Mouse (Mus musculus): ENCODE results near the gene Pitpnc1.

The Pitpnc1 gene

GRCm38 (mm10) chr11:107466611-107467391 is 3.7 kb downstream of the Pitpnc1 start:
- DNase-seq: no peak

- DNase-seq: no peak
Measured at GRCm38 (mm10) chr11:107465969-107466368, 4.5 kb downstream of the Pitpnc1 start.

GRCm38 (mm10) chr11:107465041-107465440 is 5.5 kb downstream of the Pitpnc1 start:
- no peak for DNase-seq

- no peak for DNase-seq
Measured at GRCm38 (mm10) chr11:107464141-107464540, 6.4 kb downstream of the Pitpnc1 start.

- no peak for DNase-seq
Measured at GRCm38 (mm10) chr11:107463251-107463681, 7.2 kb downstream of the Pitpnc1 start.

- no peak for DNase-seq
Measured at GRCm38 (mm10) chr11:107462478-107462877, 8.0 kb downstream of the Pitpnc1 start.

DNA sequence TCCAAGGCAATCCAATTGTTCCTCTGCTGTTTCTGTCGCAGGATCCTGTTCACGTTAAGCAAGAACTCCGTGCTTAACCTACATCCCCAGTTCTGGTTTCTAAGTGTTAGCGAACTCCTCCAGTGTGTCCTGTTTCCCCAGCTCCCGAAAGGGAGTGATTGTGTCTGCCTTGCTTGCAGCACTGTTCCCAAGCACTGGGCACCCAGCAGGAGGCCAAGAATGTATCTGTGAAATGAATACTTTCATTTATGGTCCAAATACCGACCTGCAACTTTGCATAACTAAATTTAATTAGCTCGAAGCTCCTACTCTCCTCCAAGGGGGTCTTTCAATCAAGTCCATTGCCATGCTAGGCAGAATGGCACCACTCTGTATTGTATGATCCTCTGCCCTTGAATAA is 10.7 kb downstream of the Pitpnc1 start:
- no peak for DNase-seq

DNA sequence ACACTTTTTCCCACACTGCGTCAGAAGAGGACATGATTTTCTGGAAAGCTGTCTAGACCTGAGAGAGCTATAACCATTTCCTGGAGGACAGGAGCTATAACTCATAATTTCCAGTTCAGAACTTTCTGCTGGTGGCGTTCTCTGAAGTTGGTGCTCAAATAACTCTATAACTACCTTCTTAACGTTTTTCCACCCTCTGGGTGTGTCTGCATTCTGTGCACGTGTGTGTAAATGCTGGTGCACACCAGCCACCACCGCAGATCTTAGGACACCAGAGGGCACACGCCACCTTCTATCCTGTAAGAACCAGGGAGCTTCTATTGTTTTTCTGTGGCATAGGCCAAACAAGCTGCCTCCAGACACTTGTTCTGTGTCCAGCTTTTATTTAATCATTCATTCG is 11.5 kb downstream of the Pitpnc1 start:
- DNase-seq: no peak

GRCm38 (mm10) chr11:107458286-107458685 is 12.2 kb downstream of the Pitpnc1 start:
- no peak for DNase-seq

GRCm38 (mm10) chr11:107457282-107457681 is 13.2 kb downstream of the Pitpnc1 start:
- DNase-seq: no peak

DNA sequence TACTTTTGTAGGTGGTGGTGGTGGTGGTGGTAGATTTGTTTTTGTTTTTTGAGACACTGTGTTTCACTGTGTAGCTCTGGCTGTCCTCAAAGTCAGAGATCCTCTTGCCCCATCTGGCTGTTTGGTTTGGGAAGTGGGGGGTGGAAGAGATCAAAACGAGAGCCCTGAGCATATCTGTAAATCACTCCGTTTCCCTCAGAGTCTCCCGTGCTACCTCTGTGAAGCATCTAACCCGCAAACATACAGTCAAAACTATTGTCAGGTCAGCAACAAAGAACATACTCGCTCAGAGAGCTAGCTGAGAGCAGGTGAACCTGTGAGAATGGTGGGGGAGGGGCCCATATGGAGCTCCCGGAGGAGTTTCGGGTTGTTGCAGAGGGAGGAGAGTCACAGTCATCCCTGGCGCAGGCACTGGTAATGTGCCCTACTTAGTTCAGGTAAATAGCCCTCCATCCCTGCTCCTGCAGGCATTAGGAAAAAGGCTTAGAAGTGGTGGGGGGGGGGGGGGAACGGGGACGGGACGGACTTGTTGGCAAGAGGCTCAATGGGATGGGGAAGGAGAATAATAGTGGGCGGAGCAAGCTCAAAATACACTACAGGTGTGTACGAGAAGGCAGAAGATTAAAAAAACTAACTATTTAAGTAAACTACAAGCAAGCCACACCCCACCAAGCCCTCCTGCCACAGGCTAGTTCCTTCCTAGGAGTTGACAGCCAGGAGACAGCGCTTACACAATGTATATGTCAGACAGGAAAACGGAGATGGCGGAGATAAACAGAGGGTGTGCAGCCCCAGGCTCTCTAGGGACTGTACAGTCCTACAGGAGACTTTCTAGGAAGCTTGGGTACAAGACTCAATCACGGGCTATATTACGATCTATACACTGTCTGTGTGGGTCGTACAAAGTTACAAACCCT is 15.7 kb downstream of the Pitpnc1 start:
- no peak for DNase-seq

DNA sequence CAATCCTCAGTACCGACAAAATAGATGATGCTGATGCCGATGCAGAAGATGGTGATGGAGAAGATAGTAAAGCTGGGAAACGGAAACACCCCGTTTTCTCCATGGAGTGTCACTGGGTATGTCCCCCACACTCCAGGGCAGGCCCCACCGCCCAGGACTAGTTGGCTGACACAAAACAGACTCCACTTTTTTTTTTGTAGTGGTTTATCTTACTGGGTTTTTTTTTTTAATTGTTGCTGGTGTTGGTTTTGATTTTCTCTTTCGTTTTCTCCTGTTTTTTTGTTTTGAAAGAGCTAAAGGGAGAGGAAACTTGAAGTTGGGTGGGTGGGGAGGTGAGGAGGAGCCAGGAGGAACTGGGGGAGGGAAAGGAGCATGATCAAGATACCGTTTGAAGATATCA is 18.4 kb downstream of the Pitpnc1 start:
- DNase-seq: no peak

DNA sequence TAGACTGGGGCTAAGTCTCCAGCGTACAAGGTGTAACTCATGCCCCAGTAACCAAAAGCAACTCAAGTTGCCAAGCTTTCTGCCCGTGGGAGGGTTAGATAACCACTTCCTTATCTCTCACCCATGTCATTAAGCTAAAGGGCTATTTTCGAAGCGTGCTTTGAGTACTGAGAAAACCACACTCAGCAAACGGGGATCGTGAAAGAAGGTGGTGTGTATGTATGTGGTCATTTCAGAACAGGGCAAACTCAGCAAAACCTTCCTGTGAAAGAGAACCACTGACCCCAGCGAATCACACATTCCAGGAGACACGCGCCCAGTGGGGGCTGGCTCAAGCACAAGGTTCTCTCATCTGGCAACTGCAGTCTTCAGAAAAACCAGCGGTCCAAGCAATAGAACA is 19.4 kb downstream of the Pitpnc1 start:
- DNase-seq: no peak

DNA sequence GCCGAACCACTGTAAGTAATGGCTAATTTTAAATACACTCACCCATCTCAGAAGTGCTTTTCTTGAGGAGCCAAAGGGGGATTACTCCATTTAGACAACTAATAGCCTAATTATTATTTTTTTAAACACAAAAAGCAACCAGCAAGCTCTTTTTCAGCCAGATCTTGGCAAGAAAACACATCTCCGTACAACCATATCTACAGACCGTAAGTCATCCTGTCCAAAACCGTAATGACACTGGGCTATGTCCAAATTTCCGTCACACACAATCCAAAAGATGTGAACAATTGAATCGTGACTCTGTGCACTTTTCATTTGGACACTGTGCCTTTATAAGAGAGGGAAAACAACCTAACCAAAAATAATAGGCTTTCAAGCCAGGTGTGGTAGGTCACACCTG is 20.4 kb downstream of the Pitpnc1 start:
- DNase-seq: no peak

DNA sequence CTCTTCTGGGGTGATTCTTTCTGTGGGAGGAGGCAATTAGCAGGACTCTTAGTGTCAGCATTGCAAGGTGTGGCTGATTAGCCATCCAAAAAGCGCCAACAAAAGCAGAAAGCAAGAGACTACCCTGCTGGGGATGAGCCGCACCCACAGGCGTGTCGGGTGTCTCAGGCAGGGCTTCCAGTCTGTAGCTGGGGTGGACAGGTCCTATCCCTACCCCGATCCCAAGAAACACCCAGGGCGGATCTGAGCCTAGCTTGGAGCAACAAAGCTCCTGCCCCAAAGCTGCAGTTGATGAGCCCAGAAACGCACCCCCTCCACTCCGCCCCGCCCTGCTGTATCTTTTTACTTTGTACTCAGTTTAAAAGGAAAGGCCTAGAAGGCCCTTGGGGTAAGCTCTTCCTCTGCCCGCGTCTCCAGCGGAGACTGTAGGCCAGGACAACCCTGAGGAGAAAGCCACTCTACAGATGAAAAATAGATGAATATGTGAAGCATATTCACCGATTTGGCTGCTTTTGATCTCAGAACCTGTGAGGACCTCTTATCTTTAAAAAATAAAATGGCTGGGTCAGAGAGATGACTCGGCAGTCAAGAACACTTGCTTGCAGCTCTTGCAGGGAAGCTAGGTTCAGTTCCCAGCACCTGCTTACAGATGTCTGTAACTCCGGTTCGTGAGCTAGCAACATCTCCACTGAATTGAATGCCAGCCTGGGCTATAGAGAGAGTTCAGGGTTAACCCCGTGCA is 21.2 kb downstream of the Pitpnc1 start:
- DNase-seq: no peak

DNA sequence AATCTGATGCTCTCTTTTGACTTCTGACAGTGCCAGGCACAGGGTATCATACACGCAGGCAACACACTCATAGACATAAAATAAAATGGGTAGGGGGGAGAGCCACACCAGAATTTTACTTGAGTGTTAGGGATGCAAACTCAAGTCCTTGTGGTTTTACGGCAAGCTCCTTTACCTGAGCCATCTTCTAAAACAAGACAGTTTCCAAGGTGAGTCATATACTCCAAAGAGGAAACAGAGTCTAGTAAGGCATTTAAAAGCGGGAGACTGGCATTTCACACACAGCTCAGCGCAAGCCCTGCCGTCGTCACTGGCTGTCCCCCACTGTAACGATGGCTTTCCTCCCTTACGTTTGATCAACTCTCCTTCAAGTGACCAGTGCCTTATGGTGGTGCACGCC is 22.6 kb downstream of the Pitpnc1 start:
- DNase-seq: no peak

DNA sequence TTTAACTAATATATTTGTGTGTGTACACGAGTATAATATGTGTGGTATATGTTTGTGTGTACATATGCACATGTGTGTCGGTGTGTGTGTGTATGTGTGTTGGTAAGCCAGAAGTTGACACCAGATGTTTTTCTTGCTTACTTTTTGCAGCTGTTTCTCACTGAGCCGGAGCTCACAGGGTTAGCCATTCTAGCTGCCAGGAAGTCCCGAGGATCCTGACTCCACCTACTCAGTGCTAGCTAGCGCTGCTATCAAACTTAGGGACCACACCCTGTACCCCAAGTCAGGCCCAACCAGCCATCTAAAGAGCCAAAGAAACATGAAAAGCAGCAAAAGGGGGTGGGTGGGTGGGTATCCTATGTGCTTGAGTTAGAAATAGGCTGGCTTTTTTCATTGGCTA is 23.1 kb downstream of the Pitpnc1 start:
- no peak for DNase-seq

- DNase-seq: no peak
Measured at GRCm38 (mm10) chr11:107446650-107447049, 23.8 kb downstream of the Pitpnc1 start.

- peak; percentile 60 for DNase-seq
Measured at GRCm38 (mm10) chr11:107445683-107446082, 24.8 kb downstream of the Pitpnc1 start.

DNA sequence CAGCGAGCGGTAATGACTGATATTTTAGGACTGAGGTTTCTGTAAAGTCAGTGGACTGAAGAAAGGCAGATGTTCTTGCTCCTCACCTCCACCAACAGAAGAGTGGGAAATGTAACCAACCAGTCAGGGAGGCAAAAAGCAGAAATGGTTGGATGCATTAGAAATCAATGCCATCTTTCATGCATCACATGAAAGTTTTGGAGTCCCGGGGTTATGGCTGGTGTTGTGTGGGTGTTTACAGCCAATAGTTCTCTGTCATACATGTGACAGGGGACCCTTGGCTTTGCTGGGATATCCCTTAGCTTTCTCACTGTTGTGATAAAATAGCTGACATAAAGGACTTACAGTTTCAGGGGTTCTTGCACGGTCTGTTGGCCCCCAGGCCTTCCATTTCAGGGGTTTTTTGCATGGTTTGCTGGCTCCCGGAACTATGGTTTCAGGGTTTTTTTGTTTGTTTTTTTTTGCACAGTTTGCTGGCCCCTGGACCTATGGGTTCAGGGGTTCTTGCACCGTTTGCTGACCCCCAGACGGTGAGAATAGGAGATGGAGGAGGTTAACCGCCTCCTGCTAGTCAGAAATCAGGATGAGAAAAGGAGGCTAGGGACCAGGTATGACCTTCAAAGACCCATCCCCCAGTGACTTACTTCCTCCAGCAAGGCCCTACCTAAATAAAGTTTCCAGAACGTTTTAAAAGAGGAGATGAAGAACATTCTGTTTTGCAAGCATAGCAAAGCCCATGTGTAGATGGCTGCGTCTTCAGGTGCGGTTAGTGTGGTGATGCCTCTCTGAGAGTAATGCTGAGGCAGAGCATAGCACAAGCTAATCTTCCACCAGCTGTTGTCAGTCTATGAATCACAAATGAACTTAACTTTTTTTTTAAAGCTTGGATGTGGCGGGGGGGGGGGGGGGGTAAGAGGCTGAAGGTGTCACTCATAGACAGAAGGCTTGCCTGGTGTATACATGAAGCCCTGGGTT is 27.1 kb downstream of the Pitpnc1 start:
- DNase-seq: no peak

DNA sequence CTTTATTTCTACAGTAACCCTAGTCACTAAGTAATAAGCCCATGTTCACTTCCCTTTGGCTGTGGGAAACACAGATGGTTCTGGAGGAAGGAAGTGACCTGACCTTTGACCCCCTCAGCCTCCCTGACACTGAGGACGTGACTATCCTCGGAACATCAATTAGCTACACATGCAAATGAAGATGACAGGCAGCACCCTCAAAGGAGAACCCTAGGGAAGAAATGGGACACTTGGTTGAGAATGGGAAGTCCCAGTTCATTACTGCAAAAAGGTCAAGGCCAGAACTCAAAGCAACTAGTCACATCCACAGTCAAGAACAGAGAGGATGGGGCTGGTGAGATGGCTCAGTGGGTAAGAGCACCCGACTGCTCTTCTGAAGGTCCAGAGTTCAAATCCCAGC is 29.4 kb downstream of the Pitpnc1 start:
- no peak for DNase-seq

GRCm38 (mm10) chr11:107438140-107438539 is 32.4 kb downstream of the Pitpnc1 start:
- no peak for DNase-seq

All from cerebellum, adult 8-10 months (tissue).